Mouse (Mus musculus) myocyte (in vitro differentiated cells): ENCODE measurements at regions not wholly inside any gene's neighbourhood (a gene's known extent, or its start where the extent isn't known, plus 50 kb on each side); places are given as distances from the start of the nearest gene placed in this dataset.

Experiments used
- E2F4 ChIP-seq: IDR thresholded peaks from one replicate; pipeline ENCODE4 v1.6.1; 2011; ENCODE audit warnings: mild to moderate bottlenecking, control low read depth, moderate library complexity; ENCODE audit not compliant: insufficient read depth
- MYOD1 ChIP-seq, 3 experiments: IDR thresholded peaks; one replicate each; pipeline ENCODE4 v1.6.1; 2011; ENCODE audit warnings: control low read depth in 2 of 3, low read depth in 2 of 3, mild to moderate bottlenecking in 2 of 3, moderate library complexity in 1 of 3; ENCODE audit not compliant: insufficient read length in 2 of 3, control insufficient read depth in 1 of 3
- POLR2A ChIP-seq: IDR thresholded peaks from one replicate; pipeline ENCODE4 v1.6.1; 2011; ENCODE audit warnings: low read depth, mild to moderate bottlenecking, control low read depth, moderate library complexity; ENCODE audit not compliant: insufficient read length
- POLR2AphosphoS2 ChIP-seq: IDR thresholded peaks from one replicate; pipeline ENCODE4 v1.6.1; 2011; ENCODE audit warnings: low read depth, control low read depth; ENCODE audit not compliant: insufficient read length
- REST ChIP-seq: IDR thresholded peaks from one replicate; pipeline ENCODE4 v1.6.1; 2011; ENCODE audit warnings: mild to moderate bottlenecking, control low read depth, moderate library complexity; ENCODE audit not compliant: insufficient read depth, insufficient read length

DNA sequence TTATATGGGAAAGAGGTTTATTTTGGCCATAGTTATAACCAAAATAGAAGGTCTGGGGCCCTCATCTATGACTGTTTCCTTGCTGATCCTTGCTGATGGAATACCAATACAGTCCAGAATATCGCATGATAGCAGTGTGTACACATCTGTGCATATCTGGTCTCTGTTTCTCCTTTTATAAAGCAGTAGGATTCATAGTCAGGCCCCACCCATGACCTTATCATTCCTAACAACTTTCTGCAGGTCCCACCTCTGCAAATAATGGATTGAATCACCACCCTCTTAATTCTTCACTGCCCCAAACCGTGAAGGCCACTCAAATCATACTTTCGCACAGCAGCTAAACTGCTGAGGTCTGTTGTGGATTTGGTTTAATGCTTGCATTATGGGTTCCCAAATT lies 186.5 kb downstream of the Fam43a start:
- TF ChIP-seq E2F4 (no peak), POLR2A (no peak), POLR2AphosphoS2 (no peak), REST (no peak), MYOD1 (IDR thresholded peaks at IDR 0.05; ENCODE audit: control insufficient read depth in 1 of 3, insufficient read length in 2 of 3, low read depth in 2 of 3) (no peak)
